Mouse (Mus musculus) thymus, postnatal 14 days (tissue): Measurements from ENCODE around the gene Tbc1d17.

Source experiments
- DNase-seq: peaks from one replicate; pipeline ENCODE4 v3.0.0; 2021

Gene Tbc1d17

GRCm38 (mm10) chr7:44852259-44853027 lies 3.6 kb upstream of the Tbc1d17 start:
- no peak for DNase-seq

GRCm38 (mm10) chr7:44851625-44852234 lies 2.9 kb upstream of the Tbc1d17 start:
- no peak for DNase-seq

GRCm38 (mm10) chr7:44850789-44851624 lies 2.1 kb upstream of the Tbc1d17 start:
- no peak for DNase-seq

GRCm38 (mm10) chr7:44850146-44850545 lies 1.3 kb upstream of the Tbc1d17 start:
- peak; percentile 85 for DNase-seq

GRCm38 (mm10) chr7:44849416-44850111 lies 685 bp upstream of the Tbc1d17 start:
- peak; percentile 93 for DNase-seq

- no peak for DNase-seq
Measured at GRCm38 (mm10) chr7:44847772-44848171, 1.1 kb downstream of the Tbc1d17 start.

GRCm38 (mm10) chr7:44846804-44847203 lies 2.1 kb downstream of the Tbc1d17 start:
- no peak for DNase-seq

GRCm38 (mm10) chr7:44845006-44845405 lies 3.9 kb downstream of the Tbc1d17 start:
- DNase-seq, result no peak

- DNase-seq, result no peak
Measured at GRCm38 (mm10) chr7:44841825-44842463, 6.9 kb downstream of the Tbc1d17 start.

- no peak for DNase-seq
Measured at GRCm38 (mm10) chr7:44840426-44840825, 8.5 kb downstream of the Tbc1d17 start.

GRCm38 (mm10) chr7:44839491-44840191 lies 9.2 kb downstream of the Tbc1d17 start:
- DNase-seq, result peak; percentile 58

GRCm38 (mm10) chr7:44839171-44839490 lies 9.7 kb downstream of the Tbc1d17 start:
- DNase-seq, result no peak

- DNase-seq, result no peak
Measured at GRCm38 (mm10) chr7:44838073-44838472, 10.8 kb downstream of the Tbc1d17 start.

GRCm38 (mm10) chr7:44836423-44837053 lies 12.3 kb downstream of the Tbc1d17 start:
- no peak for DNase-seq

GRCm38 (mm10) chr7:44836016-44836404 lies 12.9 kb downstream of the Tbc1d17 start:
- DNase-seq, result no peak

- no peak for DNase-seq
Measured at GRCm38 (mm10) chr7:44835373-44836015, 13.4 kb downstream of the Tbc1d17 start.

- no peak for DNase-seq
Measured at GRCm38 (mm10) chr7:44832763-44833162, 16.1 kb downstream of the Tbc1d17 start.

GRCm38 (mm10) chr7:44828706-44829105 lies 20.2 kb downstream of the Tbc1d17 start:
- no peak for DNase-seq

GRCm38 (mm10) chr7:44826771-44827170 lies 22.1 kb downstream of the Tbc1d17 start:
- DNase-seq, result no peak

- DNase-seq, result peak; percentile 86
Measured at GRCm38 (mm10) chr7:44824872-44825271, 24.0 kb downstream of the Tbc1d17 start.

GRCm38 (mm10) chr7:44823409-44823808 lies 25.5 kb downstream of the Tbc1d17 start:
- no peak for DNase-seq
